Mouse (Mus musculus) heart, postnatal 10 days (tissue): ENCODE measurements at regions not wholly inside any gene's neighbourhood (a gene's known extent, or its start where the extent isn't known, plus 50 kb on each side); places are given as distances from the start of the nearest gene placed in this dataset.
A peak's percentile ranks its signal among the peaks of the same experiment; 100 is the strongest.
"Not testable (repeated sequence)": the region's sequence is repeated elsewhere in the genome, so short reads cannot be mapped to it uniquely, and the experiment has no call there.

ENCODE experiments used
- DNase-seq, 2 experiments: peaks; one replicate each; pipeline ENCODE4 v3.0.0; 2021
- intact Hi-C: fragments of 180-260 bp; cut with DNase I; formaldehyde crosslinking; loops from one replicate; pipeline ENCODE4 v1.15.1; 2025

DNA sequence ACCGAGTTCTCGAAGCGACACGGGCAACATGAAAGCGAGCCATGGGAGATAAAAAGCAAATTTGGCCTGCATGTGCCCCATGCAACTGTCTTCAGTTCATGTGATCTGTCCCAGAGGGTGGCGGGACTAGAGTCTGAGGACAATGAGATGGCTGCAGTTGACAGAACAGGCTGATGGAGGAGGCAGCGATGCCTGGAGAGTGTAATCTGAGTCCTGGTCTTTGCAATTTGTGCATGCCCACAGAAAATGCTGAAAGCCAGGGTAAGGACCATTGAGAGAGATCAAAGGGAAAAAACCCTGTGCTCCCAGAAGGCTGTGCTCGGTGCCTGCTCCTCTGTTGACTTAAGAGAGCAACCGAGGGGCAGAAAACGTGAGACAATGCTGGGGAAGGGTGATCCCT lies 624.8 kb upstream of the BB014433 start:
- intact Hi-C loops = no loop called here
- DNase-seq = no peak

DNA sequence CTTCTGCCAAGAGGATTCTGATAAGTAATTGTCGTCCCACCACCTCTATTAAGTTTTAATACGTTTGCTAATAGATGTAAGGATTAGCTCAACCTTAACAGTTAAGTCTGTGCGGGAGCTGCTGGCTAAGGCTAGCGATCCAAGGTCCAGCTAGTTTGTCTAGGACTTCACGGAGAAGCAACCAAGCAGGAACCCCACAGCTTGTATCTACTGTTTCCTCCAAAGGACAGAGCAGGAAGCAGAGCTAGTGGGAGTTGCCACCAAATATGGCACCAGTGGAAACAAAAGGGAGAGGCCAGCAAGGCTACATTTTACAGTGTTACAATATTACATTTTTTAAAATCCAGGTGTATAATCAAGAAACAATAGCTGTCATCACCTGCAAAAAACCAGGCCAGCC lies 624.4 kb upstream of the BB014433 start:
- intact Hi-C loops = no loop called here
- DNase-seq = no peak

DNA sequence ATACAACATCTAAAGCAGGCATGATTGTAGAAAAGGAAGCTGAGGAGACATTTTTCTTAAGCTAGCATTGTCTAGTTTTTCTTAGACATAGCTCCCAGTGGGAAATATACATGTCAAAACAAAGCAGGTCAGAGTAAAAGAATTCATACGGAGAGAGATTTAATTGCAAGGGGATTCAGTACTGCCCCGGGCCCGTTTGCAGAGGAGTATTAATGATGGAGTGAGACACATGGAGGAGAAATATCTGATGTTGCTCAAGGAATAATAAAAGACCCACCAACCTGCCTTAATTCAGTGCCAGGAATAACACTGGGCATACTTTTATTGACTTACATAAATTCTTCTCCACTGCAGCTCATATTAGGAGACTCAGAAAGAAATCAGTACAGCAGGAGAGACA lies 623.6 kb upstream of the BB014433 start:
- intact Hi-C loops = no loop called here
- DNase-seq = no peak

DNA sequence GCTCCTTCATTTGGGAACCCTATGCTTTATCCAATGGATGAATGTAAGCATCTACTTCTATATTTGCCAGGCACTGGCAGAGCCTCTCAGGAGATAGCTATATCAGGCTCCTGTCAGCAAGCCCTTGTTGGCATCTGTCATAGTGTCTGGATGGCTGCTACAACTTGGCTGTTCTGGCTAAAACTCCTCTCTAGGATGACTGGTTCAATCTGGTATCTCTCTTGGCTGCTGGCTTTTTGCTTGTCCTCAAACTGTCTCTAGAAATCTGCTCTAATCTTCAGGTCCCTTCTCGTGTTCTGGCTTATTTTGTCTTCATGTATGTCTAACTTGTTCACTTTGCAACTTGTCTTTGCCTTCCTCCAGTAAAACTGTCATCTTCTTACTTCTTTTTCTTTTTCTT lies 614.7 kb upstream of the BB014433 start:
- DNase-seq = no peak
- intact Hi-C loops = no loop called here

DNA sequence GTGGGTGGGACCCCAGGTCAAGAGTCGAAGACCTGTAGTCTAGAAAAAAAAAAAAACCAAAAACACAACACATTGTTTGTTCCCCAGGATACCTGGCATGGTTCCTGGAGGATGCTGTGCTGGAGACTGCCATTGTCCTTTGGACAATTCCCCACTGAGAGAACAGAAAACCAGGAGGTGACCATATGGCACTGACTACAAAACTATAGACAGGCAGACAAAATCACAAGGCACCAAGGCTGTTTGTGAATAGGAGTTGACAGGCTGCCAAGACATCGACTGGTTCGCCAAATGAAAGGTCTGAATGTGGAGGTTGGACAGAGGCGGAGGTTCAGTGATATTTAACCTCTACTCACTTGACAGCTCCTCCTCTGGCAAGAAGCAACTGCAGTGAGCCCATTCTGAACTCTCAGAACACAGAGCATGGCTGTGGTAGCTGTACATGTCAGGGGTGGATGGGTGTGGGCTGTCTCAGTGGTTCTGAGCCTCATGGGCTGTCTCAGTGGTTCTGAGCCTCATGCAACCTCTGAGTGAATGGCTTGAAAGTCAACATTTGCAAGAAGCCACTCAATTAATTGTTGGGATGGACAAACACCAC lies 589.0 kb upstream of the BB014433 start:
- intact Hi-C loops = no loop called here
- DNase-seq = no peak

DNA sequence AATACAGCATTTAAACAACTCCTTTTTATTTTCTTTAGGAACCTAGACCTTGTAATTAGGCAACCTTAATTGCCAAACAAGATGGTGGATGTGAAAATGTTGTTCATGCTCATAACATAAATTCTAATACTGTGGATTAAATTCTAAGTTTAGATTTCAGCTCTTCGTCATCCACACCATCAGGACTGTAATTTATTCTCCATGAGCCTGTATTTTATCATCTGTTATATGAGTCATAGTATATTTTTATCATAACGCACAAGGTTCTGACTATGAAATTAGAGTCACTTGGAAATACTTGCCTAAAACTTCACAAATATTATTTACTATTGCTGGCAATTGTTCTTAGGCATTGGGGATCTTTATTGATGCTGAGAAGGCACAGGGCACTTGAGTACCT lies 582.7 kb upstream of the BB014433 start:
- no peak for DNase-seq
- intact Hi-C loops = no loop called here

DNA sequence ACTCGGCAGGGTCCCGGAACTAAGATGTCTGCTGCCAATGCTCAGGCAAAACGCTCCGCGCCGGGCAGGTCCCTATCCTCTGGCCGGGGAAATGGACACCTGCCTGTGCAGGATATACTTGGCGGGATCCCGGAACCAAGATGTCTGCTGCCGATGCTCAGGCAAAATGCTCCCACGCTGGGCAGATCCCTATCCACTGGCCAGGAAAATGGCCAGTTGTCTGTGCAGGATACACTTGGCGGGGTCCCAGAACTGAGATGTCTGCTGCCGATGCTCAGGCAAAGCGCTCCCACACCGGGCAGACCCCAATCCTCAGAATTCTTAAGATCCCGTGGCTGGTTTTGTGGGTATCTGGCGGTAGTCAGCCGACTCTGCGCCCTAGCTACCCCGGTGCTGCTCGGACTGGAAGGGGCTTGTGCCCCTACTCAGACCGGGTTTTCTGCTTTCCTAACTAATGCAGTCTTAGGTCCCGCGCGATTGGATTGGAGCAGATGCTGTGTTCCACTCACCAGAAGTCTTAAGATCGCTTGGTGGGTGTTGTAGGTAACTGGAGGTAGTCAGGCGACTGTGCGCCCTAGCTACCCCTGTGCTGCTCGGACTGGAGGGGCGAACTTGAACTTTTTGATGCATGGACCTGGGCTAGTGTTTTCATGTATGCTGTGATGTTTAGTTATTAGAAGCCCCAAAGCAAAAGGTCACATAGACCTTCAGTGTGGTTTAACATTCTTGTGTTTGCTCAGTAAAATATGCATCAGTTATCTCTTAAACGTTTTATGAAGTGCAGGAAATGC lies 577.9 kb upstream of the BB014433 start:
- intact Hi-C loops, DNase-seq: not testable (repeated sequence)

DNA sequence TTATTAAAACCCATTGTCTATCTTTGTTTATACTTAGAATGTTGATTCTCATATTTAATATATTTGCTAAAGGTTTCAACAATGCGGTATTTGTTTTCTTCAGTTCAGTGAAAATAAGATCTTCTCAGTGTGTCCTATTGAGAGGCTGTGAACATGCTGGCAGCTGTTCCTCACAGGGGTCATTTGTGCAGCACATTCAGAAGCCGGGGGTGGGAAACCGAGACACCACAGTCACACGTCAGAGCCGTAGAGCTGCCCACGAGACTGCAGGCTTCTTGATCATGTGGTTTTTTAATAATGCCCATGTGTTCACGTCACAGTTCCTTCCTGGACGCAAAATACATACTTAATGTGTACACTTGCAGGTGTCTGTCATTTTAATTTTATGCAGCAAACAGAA lies 564.3 kb upstream of the BB014433 start:
- intact Hi-C loops = no loop called here
- DNase-seq = no peak

DNA sequence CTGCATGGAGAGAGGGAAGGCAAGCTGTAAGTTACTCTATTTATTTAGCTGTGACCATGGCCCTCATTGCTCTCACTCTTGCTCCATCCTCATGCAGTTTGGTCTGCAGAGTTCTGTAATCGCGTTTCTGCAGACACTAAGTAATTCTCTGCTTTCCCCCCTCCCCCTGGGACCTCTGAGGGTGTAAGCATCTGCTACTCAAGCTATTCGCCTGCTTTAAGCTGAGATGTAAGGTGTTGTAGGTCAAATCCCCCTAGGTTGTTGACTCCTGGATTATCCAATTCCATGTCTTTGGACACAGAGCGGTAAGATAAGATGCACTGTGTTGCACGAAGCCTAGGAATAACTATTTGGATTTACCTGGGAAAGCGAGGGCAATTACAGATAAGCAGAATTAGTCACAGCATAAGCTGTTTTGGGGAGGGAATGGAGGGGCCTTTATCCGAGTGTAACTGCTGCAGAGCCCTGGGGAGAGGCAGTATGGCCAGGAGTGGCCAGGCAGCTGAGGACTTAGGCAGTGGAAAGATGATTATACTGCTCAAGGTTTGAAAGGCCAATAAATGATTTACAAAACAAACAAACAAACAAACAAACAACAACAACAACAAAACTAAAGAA lies 561.8 kb upstream of the BB014433 start:
- DNase-seq = no peak
- intact Hi-C loops = loop anchor here (10.0 kb wide), 1 partner anchor 717 kb away; no protein-coding TSS in a partner anchor

DNA sequence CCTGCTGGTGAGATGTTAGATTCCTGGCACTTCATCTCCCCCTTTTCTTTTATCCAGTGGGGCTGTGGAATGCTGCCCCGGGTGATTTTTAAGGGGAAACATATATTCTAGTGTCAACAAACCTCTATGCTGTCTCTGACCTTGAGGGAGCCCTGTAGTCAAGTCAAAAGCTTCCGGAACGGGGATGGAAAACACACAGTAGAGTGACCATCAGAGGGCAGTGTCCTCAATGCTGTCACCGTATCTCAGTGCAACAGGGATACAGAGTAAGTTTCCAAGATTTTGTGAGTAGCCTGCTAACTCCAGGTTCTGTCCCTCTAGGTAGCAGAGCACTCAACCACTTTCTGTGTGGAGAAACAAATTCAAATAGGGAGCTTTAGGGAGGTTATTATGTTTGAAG lies 555.7 kb upstream of the BB014433 start:
- DNase-seq = peak; percentile 20 to 37
- intact Hi-C loops = loop anchor here (5.0 to 10.0 kb wide), 2 partner anchors 126 to 723 kb away; no protein-coding TSS in a partner anchor

DNA sequence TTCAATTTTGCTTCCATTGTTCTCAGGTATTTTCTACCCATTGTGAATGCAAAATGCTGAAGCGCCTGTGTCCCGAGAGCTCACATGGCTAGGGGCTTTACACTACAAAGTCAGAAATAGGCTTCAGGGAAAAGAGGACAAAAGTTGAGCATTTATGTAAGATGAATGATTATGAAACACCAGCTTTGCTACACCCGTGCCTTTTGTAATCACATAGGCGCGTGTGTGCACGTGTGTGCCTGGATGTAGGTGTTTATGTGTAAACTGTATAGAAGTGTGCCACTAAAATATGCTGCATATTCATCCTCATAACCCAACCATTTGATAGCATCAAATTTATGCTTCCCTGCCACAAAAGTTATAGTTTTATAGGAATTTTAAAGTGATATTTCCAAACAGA lies 547.2 kb upstream of the BB014433 start:
- DNase-seq = no peak
- intact Hi-C loops = no loop called here

DNA sequence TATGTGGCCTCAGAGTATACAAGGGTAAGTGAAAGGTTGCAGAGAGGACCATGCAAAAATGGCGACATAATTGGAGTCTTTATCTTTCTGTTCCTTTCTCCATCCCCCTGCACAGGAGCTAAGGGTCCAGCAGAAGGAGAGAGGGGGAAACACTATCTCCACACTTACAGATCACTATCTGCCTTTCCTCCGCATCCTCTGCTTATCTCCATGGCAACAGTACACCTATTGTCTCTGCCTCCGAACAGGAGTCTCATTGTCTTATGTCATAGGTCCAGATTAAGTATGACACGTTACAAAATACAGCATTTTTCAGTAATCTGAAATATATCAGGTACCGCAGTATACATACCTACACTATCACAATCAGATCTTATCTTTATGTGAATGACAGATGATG lies 537.9 kb upstream of the BB014433 start:
- no peak for DNase-seq
- intact Hi-C loops = no loop called here

DNA sequence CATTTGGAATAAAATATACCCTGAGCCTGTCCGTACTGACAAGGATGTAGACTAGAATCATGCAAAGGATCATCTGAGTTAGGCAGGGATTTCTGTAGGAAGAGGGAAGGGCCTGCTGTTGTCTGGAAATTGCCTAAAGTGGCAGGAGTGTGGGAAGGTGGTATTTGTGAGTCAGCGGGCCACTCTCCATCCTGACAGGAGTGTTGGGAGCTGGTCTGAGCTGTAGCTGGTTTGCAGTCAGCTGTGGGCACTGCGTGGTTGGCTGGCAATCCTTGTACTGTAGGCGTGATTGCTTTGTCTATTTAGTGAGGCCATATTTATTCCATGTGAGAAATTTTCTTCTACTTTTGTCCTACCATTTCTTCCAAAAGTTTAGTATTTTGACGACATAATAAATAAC lies 524.2 kb upstream of the BB014433 start:
- intact Hi-C loops = no loop called here
- no peak for DNase-seq

DNA sequence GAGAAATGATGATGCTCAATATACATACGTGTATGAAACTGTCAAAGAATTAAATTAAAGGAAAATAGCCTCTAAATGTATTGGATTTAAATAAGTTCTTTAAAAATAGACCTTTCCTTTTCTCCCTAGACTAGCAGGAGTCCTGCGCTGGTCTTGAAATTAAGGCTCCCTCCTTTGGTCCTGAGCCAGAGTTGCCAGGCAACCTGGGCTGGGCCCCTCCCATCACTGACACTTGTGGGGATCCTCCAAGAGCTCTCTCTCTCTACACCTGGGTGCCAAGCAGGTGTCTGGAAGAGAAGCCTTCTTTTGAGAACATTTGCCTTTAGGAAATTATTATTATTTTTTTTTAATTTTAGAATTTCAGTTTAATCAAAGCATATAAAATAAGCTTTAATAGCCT lies 521.9 kb upstream of the BB014433 start:
- no peak for DNase-seq

DNA sequence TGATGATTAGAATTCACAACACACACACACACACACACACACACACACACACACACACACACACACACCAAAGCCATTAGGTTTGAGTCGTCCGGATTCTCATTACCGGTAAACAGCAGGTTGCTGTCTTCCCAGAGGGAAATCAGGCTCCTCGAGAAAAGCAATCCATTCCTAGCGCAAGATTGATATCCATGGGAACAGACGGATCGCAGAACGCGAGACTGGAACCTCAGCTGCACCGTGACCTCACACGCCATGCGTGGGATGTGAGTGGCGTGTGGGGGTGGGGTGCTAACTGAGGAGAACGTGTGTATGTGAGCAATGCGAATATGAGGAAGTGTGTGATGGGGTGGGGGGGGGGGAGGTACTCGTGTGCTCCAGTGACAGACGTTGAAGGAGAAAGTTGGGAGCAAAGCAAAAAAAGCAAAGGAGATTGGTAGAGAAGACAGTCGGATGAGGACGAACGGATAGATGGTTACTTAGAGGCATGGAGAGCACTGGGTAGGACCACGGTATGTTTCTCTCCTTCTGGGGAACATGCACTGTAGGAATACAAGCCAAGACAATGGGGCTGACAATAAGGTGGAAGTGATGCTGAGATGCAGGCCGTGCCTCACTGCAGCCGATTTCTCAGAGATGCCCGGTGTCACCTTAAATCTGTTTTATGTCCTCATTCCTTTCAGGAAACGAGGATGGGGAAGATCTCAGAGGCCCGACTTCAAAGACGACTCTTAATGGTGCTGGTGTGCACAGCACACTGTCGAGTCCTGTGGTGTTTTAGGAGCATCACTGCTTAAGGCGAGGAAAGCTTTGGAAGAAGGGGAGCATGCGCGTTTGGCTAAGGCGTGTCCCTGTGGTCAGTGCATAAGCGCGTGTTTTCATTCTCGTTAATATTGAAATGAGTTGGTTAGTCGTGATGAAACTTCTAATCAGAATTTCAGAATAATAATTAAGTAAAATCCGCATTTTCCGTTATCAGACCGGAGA lies 516.7 kb upstream of the BB014433 start:
- intact Hi-C loops = no loop called here
- no peak for DNase-seq

More for the DNA sequence above, 521.9 kb upstream of the BB014433 start:
- intact Hi-C loops = no loop called here

DNA sequence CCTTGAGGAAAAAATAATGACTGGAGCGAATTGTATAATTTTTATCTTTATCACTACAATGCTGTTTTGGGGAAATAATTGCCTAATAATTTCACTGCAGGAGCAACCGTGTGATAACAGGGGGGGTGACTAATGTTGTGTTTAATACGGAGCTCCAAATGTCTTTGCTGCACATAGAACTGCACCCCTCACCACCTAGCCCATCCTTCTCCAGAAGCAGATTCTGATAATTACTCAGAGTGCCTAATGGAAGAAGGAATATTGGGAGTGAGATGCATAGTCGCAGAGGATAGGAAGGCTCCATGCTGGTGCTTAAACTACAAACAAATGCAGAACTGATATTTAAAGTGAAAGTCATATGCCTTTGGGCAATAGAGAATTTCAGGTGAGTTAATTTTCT lies 486.1 kb upstream of the BB014433 start:
- intact Hi-C loops = no loop called here
- DNase-seq = no peak

DNA sequence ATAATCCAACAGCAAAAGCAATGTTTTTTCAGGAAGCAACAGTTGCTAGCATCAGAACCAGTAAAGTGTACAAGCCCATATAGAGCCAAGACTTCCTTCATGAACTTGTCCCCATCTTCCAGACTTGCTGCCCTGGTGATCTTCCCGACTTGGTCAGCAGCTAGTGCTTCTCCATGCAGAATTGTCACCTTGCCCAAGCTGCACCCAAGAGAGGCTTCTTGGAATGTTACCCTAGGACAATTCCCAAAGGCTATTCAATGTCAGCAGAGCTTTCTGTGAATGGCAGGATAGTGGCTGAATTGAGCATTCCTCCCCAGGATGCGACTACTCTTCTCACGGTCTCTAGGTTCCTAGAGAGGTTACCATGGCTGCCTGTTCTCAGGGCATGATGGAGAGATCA lies 479.6 kb upstream of the BB014433 start:
- no peak for DNase-seq
- intact Hi-C loops = no loop called here

DNA sequence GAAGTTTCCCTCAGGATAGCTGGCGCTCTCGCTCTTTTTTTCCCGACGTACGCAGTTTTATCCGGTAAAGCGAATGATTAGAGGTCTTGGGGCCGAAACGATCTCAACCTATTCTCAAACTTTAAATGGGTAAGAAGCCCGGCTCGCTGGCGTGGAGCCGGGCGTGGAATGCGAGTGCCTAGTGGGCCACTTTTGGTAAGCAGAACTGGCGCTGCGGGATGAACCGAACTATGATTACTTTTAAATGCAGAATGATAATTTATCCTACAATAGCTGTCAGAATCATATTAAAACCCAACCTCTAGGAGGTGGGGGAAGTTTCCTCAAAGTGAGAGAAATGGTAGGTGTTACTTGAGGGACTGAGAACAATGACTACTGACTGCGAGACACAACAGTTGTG lies 474.0 kb upstream of the BB014433 start:
- intact Hi-C loops = not testable (repeated sequence)
- DNase-seq = peak; percentile 80 to 82

DNA sequence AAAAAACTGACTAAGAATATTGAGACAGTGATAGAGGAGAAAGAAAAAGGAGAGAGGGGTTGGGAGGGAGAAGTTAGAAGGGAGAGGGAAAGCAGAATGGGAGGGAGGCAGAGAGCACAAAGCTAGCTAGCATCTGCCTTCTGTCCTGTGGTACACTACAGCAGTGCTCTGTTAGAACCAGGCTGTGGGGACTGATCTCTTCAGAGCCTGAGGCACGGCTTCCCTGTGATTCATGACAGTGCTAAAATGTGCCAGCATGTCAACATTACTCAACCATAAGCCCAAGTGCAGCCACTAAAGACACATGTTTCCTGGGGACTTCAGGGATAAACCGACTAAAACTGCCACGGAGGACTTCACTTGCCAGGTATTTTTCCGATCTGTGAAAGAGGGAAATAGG lies 455.1 kb upstream of the BB014433 start:
- intact Hi-C loops = no loop called here
- DNase-seq = no peak

DNA sequence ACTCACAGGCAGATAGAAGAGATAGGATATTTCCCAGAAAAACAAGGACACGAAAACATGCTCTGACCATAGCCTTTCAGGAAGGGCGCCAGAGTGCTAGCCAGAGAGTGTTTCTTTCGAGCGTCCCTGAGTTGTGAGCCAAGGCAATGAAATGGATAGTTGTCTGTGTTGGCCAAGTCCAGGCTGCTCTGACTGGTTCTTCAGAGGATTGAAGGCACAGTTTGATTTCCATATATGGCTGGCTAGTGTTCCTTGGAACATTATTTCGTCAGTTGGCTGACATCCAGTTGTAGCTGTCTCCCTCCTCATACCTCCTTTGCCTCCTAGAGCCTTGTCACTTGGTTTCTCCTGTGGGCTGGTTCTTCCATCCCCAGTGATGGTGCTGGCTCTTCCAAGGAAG lies 451.7 kb upstream of the BB014433 start:
- DNase-seq = no peak
- intact Hi-C loops = no loop called here

DNA sequence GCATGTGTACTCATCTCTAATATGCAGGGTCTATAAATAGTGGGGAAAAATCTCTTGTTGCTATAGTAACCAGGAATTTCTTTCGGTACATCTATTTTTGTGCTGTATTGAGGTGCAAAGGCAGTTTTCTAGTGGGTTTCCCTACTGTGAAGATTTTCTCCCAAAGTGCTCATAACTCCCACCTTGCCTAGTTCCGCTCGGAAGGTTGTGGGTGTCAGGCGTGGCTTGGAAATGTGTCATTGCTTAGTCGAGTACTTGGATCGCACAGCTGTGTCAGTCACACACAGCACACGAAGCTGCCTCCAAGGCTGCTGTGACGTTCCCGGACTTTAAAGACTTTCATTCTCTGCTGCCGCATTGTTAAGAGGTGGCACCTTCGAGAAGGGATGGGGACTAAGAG lies 450.4 kb upstream of the BB014433 start:
- no peak for DNase-seq
- intact Hi-C loops = no loop called here
